Mouse (Mus musculus) heart, postnatal 0 days (tissue): Measurements from ENCODE around the gene Vstm5. TPM values are rescaled to one million over a fixed set of nuclear protein-coding genes. Genes with fewer than 3 reads are reported as not detected.
A peak's percentile ranks its signal among the peaks of the same experiment; 100 is the strongest.

Experiments
- ATAC-seq: fragments of 200-750 bp; cut with Nextera tagmentation; 2 replicates; pipeline ENCODE4 v1.8.0; 2017; ENCODE audit warnings: low read depth, moderate number of reproducible peaks, moderate library complexity; ENCODE audit not compliant: insufficient read depth
- DNase-seq: peaks from one replicate; pipeline ENCODE4 v3.0.0-alpha.2; 2016; ENCODE audit warnings: low spot score
- H3K27ac ChIP-seq: fragments of 300-500 bp; sonication (generic); 2 replicates; pipeline ENCODE4 v1.5.1; 2014; ENCODE audit warnings: low read depth, mild to moderate bottlenecking
- H3K27me3 ChIP-seq: fragments of 300-500 bp; sonication (generic); 2 replicates; pipeline ENCODE4 v1.6.1; 2014; ENCODE audit warnings: low read length, mixed read lengths; ENCODE audit not compliant: control insufficient read depth, insufficient read depth
- H3K36me3 ChIP-seq: fragments of 300-500 bp; sonication (generic); replicated peaks from 2 replicates; pipeline ENCODE4 v1.6.1; 2014; ENCODE audit warnings: low read length, mixed read lengths; ENCODE audit not compliant: control insufficient read depth, insufficient read depth
- H3K4me1 ChIP-seq: fragments of 300-500 bp; sonication (generic); 2 replicates; pipeline ENCODE4 v1.6.1; 2014; ENCODE audit warnings: antibody characterized with exemption; ENCODE audit not compliant: control insufficient read depth, insufficient read depth
- H3K4me2 ChIP-seq: fragments of 300-500 bp; sonication (generic); 2 replicates; pipeline ENCODE4 v1.6.1; 2014; ENCODE audit warnings: low read depth, mild to moderate bottlenecking, low read length, moderate library complexity
- H3K4me3 ChIP-seq: fragments of 300-500 bp; sonication (generic); 2 replicates; pipeline ENCODE4 v1.5.1; 2014; ENCODE audit warnings: low read depth, low read length
- H3K9ac ChIP-seq: fragments of 300-500 bp; sonication (generic); replicated peaks from 2 replicates; pipeline ENCODE4 v1.6.1; 2014; ENCODE audit warnings: low read depth, low read length, mixed read lengths
- H3K9me3 ChIP-seq: fragments of 300-500 bp; sonication (generic); replicated peaks from 2 replicates; pipeline ENCODE4 v1.6.1; 2016; ENCODE audit warnings: low read length; ENCODE audit not compliant: control insufficient read depth
- CTCF ChIP-seq: IDR thresholded peaks from 2 replicates; pipeline ENCODE4 v1.5.1; 2016; ENCODE audit warnings: antibody characterized with exemption, control low read depth, low read depth
- EP300 ChIP-seq: IDR thresholded peaks from 2 replicates; pipeline ENCODE4 v1.6.1; 2016; ENCODE audit warnings: antibody characterized with exemption, low read depth
- WGBS: fragments of 180-500 bp; shearing (Covaris S2); extraction: QIAGEN DNeasy Blood & Tissue Kit; methylation state at CpG from one replicate; pipeline ENCODE4 v1.1.7; 2014; 5-methylcytosine and 5-hydroxymethylcytosine counted together
- polyA plus RNA-seq: library from polyadenylated mRNA; unstranded; fragments of >200 nt; fragmentation: Nextera tagmentation; extraction: Ambion mirVana; gene quantifications from 2 replicates; pipeline ENCODE4 v1.2.1, GENCODE M21; 2015
- total RNA-seq: library from RNA; depleted of rRNA; stranded (reverse); fragments of >200 nt; gene quantifications from 2 replicates; pipeline ENCODE4 v1.2.3, GENCODE M21; 2014; ENCODE audit warnings: low replicate concordance; rRNA removed

Vstm5 gene
- total and polyA plus RNA-seq, 2 experiments from 2014 or later, result 1.5 to 1.6 TPM

- DNase-seq, result peak; percentile 90
- Histone ChIP-seq H3K27me3 (no peaks in the 10 kb centered on the region), H3K27ac (peak within 1 kb of the TSS; percentile 93), H3K4me2 (peak within 1 kb of the TSS; percentile 77), H3K9ac (peak within 1 kb of the TSS; percentile 93), H3K9me3 (no peaks in the 10 kb centered on the region), H3K4me1 (peaks cover 36% of the 10 kb centered on the region), H3K36me3 (peaks cover 26% of the 10 kb centered on the region), H3K4me3 (peak within 1 kb of the TSS; percentile 85)
- peak; percentile 72 for TF ChIP-seq EP300
- TF ChIP-seq CTCF, result no peak
- peak; percentile 97 for ATAC-seq
- WGBS, result 11% methylated on average over 45 of the region's 45 CpGs
Observed at GRCm38 (mm10) chr9:15305503-15306397, 66.9 kb downstream of the Vstm5 start, which contains the start of gene Taf1d. Gene Taf1d (plus strand): TSS chr9:15306214.

- Histone ChIP-seq H3K9ac (peak within 1 kb of the TSS; percentile 93), H3K4me2 (peak within 1 kb of the TSS; percentile 77), H3K36me3 (peaks cover 31% of the 10 kb centered on the region), H3K27me3 (no peaks in the 10 kb centered on the region), H3K9me3 (no peaks in the 10 kb centered on the region), H3K27ac (peak within 1 kb of the TSS; percentile 93), H3K4me3 (peak within 1 kb of the TSS; percentile 85), H3K4me1 (peaks cover 36% of the 10 kb centered on the region)
- ATAC-seq, result peak; percentile 66
- DNase-seq, result peak; percentile 33
- under 1% methylated on average over 35 of the region's 35 CpGs for WGBS
- TF ChIP-seq CTCF (no peak), EP300 (no peak; the same call in 1 of the 2 replicates)
Observed at GRCm38 (mm10) chr9:15306398-15307119, 67.7 kb downstream of the Vstm5 start, which contains the start of gene 4931406C07Rik. Gene 4931406C07Rik (minus strand): TSS chr9:15306448.

- peaks cover 36% of the 10 kb centered on the region for H3K4me1 ChIP-seq
- H3K36me3 ChIP-seq, result peaks cover 37% of the 10 kb centered on the region
- no peak for ATAC-seq
- H3K4me3 ChIP-seq, result peak overlapping the region; percentile 85
- H3K9me3 ChIP-seq, result no peaks in the 10 kb centered on the region
- peak overlapping the region; percentile 93; the same call in 1 of the 2 replicates for H3K27ac ChIP-seq
- H3K27me3 ChIP-seq, result no peaks in the 10 kb centered on the region
- TF ChIP-seq EP300 (no peak), CTCF (no peak)
- no peak for DNase-seq
- peak overlapping the region; percentile 77 for H3K4me2 ChIP-seq
- 6% methylated on average over 6 of the region's 6 CpGs for WGBS
- peak overlapping the region; percentile 93 for H3K9ac ChIP-seq
Observed at GRCm38 (mm10) chr9:15307257-15307656, 68.4 kb downstream of the Vstm5 start.

GRCm38 (mm10) chr9:15308254-15308653 is 69.4 kb downstream of the Vstm5 start:
- H3K4me3 ChIP-seq, result 0 out of 2 replicates have a peak overlapping the region, but pooled peaks have one; percentile 85
- DNase-seq (no peak), ATAC-seq (no peak)
- H3K36me3 ChIP-seq, result peaks cover 43% of the 10 kb centered on the region
- TF ChIP-seq CTCF, result no peak
- TF ChIP-seq EP300, result no peak
- H3K4me2 ChIP-seq, result peak overlapping the region; percentile 77; the same call in 1 of the 2 replicates
- no peaks in the 10 kb centered on the region for H3K27me3 ChIP-seq
- H3K9ac ChIP-seq, result no peak overlapping the region
- WGBS, result 53% methylated on average over 2 of the region's 2 CpGs
- H3K27ac ChIP-seq, result no peak overlapping the region
- no peaks in the 10 kb centered on the region for H3K9me3 ChIP-seq
- H3K4me1 ChIP-seq, result peaks cover 36% of the 10 kb centered on the region

Other genes with a start within 250 kb of the Vstm5 start
- 2.4 and 7.4 TPM in 2 replicates for gene Panx1, start 193.6 kb upstream of the Vstm5 start, total RNA-seq
- gene Panx1, start 193.6 kb upstream of the Vstm5 start, polyA plus RNA-seq, result 10.2 and 11.2 TPM in 2 replicates
- gene Hephl1, start 126.9 kb upstream of the Vstm5 start, total RNA-seq, result not detected in 2 replicates
- gene Hephl1, start 126.9 kb upstream of the Vstm5 start, polyA plus RNA-seq, result 0.03 TPM in 1 of 2 replicates, not detected in the other
- 11.9 and 16.8 TPM in 2 replicates for gene Med17, start 40.9 kb downstream of the Vstm5 start, total RNA-seq
- 13.7 and 14.8 TPM in 2 replicates for gene Med17, start 40.9 kb downstream of the Vstm5 start, polyA plus RNA-seq
- 119 and 128 TPM in 2 replicates for gene Taf1d, start 67.2 kb downstream of the Vstm5 start, total RNA-seq
- gene Taf1d, start 67.2 kb downstream of the Vstm5 start, polyA plus RNA-seq, result 25.9 and 27.8 TPM in 2 replicates
- 1.6 and 6.6 TPM in 2 replicates for gene 4931406C07Rik, start 67.4 kb downstream of the Vstm5 start, total RNA-seq
- gene 4931406C07Rik, start 67.4 kb downstream of the Vstm5 start, polyA plus RNA-seq, result 6.4 and 6.8 TPM in 2 replicates
- 9.2 and 10.2 TPM in 2 replicates for gene Cep295, start 118.7 kb downstream of the Vstm5 start, total RNA-seq
- gene Cep295, start 118.7 kb downstream of the Vstm5 start, polyA plus RNA-seq, result 4.2 and 4.6 TPM in 2 replicates